Mouse (Mus musculus): ENCODE data around the gene Swi5. TPM values are rescaled to one million over a fixed set of nuclear protein-coding genes. Genes with fewer than 3 reads are reported as not detected.

Swi5 gene
- 488 and 544 TPM in 2 replicates for polyA plus RNA-seq (2016; fragmentation: Nextera tagmentation; extraction: Ambion mirVana)

- peak; percentile 99 for DNase-seq (ENCODE audit: low spot score)
- Histone ChIP-seq H3K9me3 (no peaks in the 10 kb centered on the region), H3K4me3 (peak within 1 kb of the TSS; percentile 99), H3K36me3 (peaks cover 43% of the 10 kb centered on the region), H3K27ac (peak within 1 kb of the TSS; percentile 96), H3K27me3 (ENCODE audit: insufficient read depth, poor library complexity, severe bottlenecking) (no peaks in the 10 kb centered on the region), H3K4me1 (replicated peaks) (peaks cover 22% of the 10 kb centered on the region)
- WGBS: under 1% methylated on average over 41 of the region's 41 CpGs
These were observed at the start of gene Swi5 for GRCm38 (mm10) chr2:32287923-32288367. Gene Swi5 (minus strand): TSS chr2:32288075.

- H3K4me1 ChIP-seq (replicated peaks): peaks cover 19% of the 10 kb centered on the region
- peaks cover 29% of the 10 kb centered on the region; the same call in 1 of the 2 replicates for H3K36me3 ChIP-seq
- H3K27ac ChIP-seq: no peak overlapping the region
- no peaks in the 10 kb centered on the region for H3K9me3 ChIP-seq
- no peak overlapping the region for H3K4me3 ChIP-seq
- H3K27me3 ChIP-seq (ENCODE audit: insufficient read depth, poor library complexity, severe bottlenecking): peaks cover 59% of the 10 kb centered on the region
- 52% methylated on average over 15 of the region's 15 CpGs for WGBS
- DNase-seq (ENCODE audit: low spot score): no peak
These were observed 48.0 kb upstream of the Swi5 start for GRCm38 (mm10) chr2:32335888-32336287.

GRCm38 (mm10) chr2:32332159-32332558 lies 44.3 kb upstream of the Swi5 start:
- DNase-seq (ENCODE audit: low spot score): no peak
- 89% methylated on average over 5 of the region's 5 CpGs for WGBS

GRCm38 (mm10) chr2:32329531-32329930 lies 41.7 kb upstream of the Swi5 start:
- no peaks in the 10 kb centered on the region for H3K9me3 ChIP-seq
- peaks cover 4% of the 10 kb centered on the region; the same call in 1 of the 2 replicates for H3K36me3 ChIP-seq
- peaks cover 12% of the 10 kb centered on the region for H3K27me3 ChIP-seq (ENCODE audit: insufficient read depth, poor library complexity, severe bottlenecking)
- H3K4me1 ChIP-seq (replicated peaks): peaks cover 36% of the 10 kb centered on the region
- no peak for DNase-seq (ENCODE audit: low spot score)
- no peak overlapping the region for H3K4me3 ChIP-seq
- 48% methylated on average over 6 of the region's 6 CpGs for WGBS
- H3K27ac ChIP-seq: peak overlapping the region; percentile 74

More at GRCm38 (mm10) chr2:32332159-32332558, 44.3 kb upstream of the Swi5 start:
- Histone ChIP-seq H3K27ac (no peak overlapping the region), H3K4me3 (no peak overlapping the region), H3K36me3 (peaks cover 20% of the 10 kb centered on the region; the same call in 1 of the 2 replicates), H3K4me1 (replicated peaks) (peaks cover 37% of the 10 kb centered on the region), H3K27me3 (ENCODE audit: insufficient read depth, poor library complexity, severe bottlenecking) (peaks cover 38% of the 10 kb centered on the region), H3K9me3 (no peaks in the 10 kb centered on the region)

- Histone ChIP-seq H3K27me3 (ENCODE audit: insufficient read depth, poor library complexity, severe bottlenecking) (peaks cover 7% of the 10 kb centered on the region), H3K27ac (peak overlapping the region; percentile 74), H3K9me3 (no peaks in the 10 kb centered on the region), H3K4me3 (no peak overlapping the region), H3K4me1 (replicated peaks) (peaks cover 36% of the 10 kb centered on the region), H3K36me3 (peaks cover under 1% of the 10 kb centered on the region; the same call in 1 of the 2 replicates)
- 24% methylated on average over 13 of the region's 13 CpGs for WGBS
- peak; percentile 48 for DNase-seq (ENCODE audit: low spot score)
These were observed 41.1 kb upstream of the Swi5 start for GRCm38 (mm10) chr2:32328911-32329460.

- no peak for DNase-seq (ENCODE audit: low spot score)
- Histone ChIP-seq H3K4me3 (no peak overlapping the region), H3K4me1 (replicated peaks) (peaks cover 38% of the 10 kb centered on the region), H3K36me3 (no peaks in the 10 kb centered on the region; the same call in 1 of the 2 replicates), H3K9me3 (no peaks in the 10 kb centered on the region), H3K27ac (no peak overlapping the region), H3K27me3 (ENCODE audit: insufficient read depth, poor library complexity, severe bottlenecking) (no peaks in the 10 kb centered on the region)
- WGBS: 88% methylated on average over 4 of the region's 4 CpGs
These were observed 39.3 kb upstream of the Swi5 start for GRCm38 (mm10) chr2:32327200-32327599.

GRCm38 (mm10) chr2:32325342-32325741 lies 37.5 kb upstream of the Swi5 start:
- Histone ChIP-seq H3K27me3 (ENCODE audit: insufficient read depth, poor library complexity, severe bottlenecking) (peaks cover 4% of the 10 kb centered on the region; the same call in 1 of the 2 replicates), H3K4me3 (no peak overlapping the region), H3K9me3 (no peaks in the 10 kb centered on the region), H3K36me3 (no peaks in the 10 kb centered on the region; the same call in 1 of the 2 replicates), H3K4me1 (replicated peaks) (peaks cover 49% of the 10 kb centered on the region), H3K27ac (no peak overlapping the region)
- no peak for DNase-seq (ENCODE audit: low spot score)
- WGBS: 74% methylated on average over 7 of the region's 7 CpGs

GRCm38 (mm10) chr2:32324322-32324721 lies 36.4 kb upstream of the Swi5 start:
- DNase-seq (ENCODE audit: low spot score): no peak
- Histone ChIP-seq H3K4me1 (replicated peaks) (peaks cover 53% of the 10 kb centered on the region), H3K9me3 (no peaks in the 10 kb centered on the region), H3K27me3 (ENCODE audit: insufficient read depth, poor library complexity, severe bottlenecking) (peaks cover 10% of the 10 kb centered on the region; the same call in 1 of the 2 replicates), H3K36me3 (no peaks in the 10 kb centered on the region; the same call in 1 of the 2 replicates), H3K4me3 (no peak overlapping the region), H3K27ac (no peak overlapping the region)
- 58% methylated on average over 4 of the region's 4 CpGs for WGBS

GRCm38 (mm10) chr2:32322754-32323741 lies 35.2 kb upstream of the Swi5 start:
- H3K4me1 ChIP-seq (replicated peaks): peaks cover 51% of the 10 kb centered on the region
- peaks cover 22% of the 10 kb centered on the region for H3K27me3 ChIP-seq (ENCODE audit: insufficient read depth, poor library complexity, severe bottlenecking)
- WGBS: 79% methylated on average over 7 of the region's 7 CpGs
- DNase-seq (ENCODE audit: low spot score): no peak
- H3K9me3 ChIP-seq: no peaks in the 10 kb centered on the region
- no peak overlapping the region for H3K27ac ChIP-seq
- H3K4me3 ChIP-seq: no peak overlapping the region
- H3K36me3 ChIP-seq: no peaks in the 10 kb centered on the region; the same call in 1 of the 2 replicates

- Histone ChIP-seq H3K9me3 (no peaks in the 10 kb centered on the region), H3K27me3 (ENCODE audit: insufficient read depth, poor library complexity, severe bottlenecking) (peaks cover 35% of the 10 kb centered on the region), H3K36me3 (no peaks in the 10 kb centered on the region; the same call in 1 of the 2 replicates), H3K4me3 (no peak overlapping the region), H3K4me1 (replicated peaks) (peaks cover 61% of the 10 kb centered on the region), H3K27ac (peak overlapping the region; percentile 23; the same call in 1 of the 2 replicates)
- DNase-seq (ENCODE audit: low spot score): no peak
- WGBS: 75% methylated on average over 9 of the region's 9 CpGs
These were observed 33.9 kb upstream of the Swi5 start for GRCm38 (mm10) chr2:32321591-32322298.

GRCm38 (mm10) chr2:32320721-32321120 lies 32.8 kb upstream of the Swi5 start:
- Histone ChIP-seq H3K27me3 (ENCODE audit: insufficient read depth, poor library complexity, severe bottlenecking) (peaks cover 45% of the 10 kb centered on the region), H3K4me3 (no peak overlapping the region), H3K4me1 (replicated peaks) (peaks cover 64% of the 10 kb centered on the region), H3K36me3 (no peaks in the 10 kb centered on the region; the same call in 1 of the 2 replicates), H3K9me3 (no peaks in the 10 kb centered on the region), H3K27ac (peak overlapping the region; percentile 30)
- 70% methylated on average over 11 of the region's 11 CpGs for WGBS
- no peak for DNase-seq (ENCODE audit: low spot score)
